29 mouse cellular contexts compared by ENCODE assay signal in genomic region chrX:166516631-166517030, GRCm38 (mm10).
"Had no signal": no experiment of that assay in that cellular context is flagged by ENCODE, and none has a peak within 500 bp of the region (broad histone marks: within the 10 kb centered on the region; RNA-seq: fewer than 3 reads in every experiment).

No protein-coding gene starts in this region.

- H3K27me3 ChIP-seq: heart, embryonic 12.5 days; hindbrain, embryonic 15.5 days; liver, embryonic 13.5 days; liver, embryonic 15.5 days had no signal

- ATAC-seq: hindbrain, postnatal 0 days; intestine, embryonic 16.5 days; liver, postnatal 0 days had no signal

- H3K9ac ChIP-seq: heart, embryonic 12.5 days; hindbrain, embryonic 12.5 days; hindbrain, embryonic 15.5 days; kidney, embryonic 15.5 days; limb, embryonic 12.5 days; liver, embryonic 13.5 days; liver, embryonic 15.5 days; liver, postnatal 0 days had no signal

- H3K4me3 ChIP-seq: gastrocnemius, adult 2 months; heart, embryonic 10.5 days; heart, embryonic 12.5 days; hindbrain, embryonic 10.5 days; hindbrain, embryonic 12.5 days; hindbrain, embryonic 15.5 days; kidney, embryonic 15.5 days; limb, embryonic 10.5 days; limb, embryonic 12.5 days; liver, embryonic 13.5 days; liver, embryonic 15.5 days had no signal

- H3K4me2 ChIP-seq: heart, embryonic 12.5 days; hindbrain, embryonic 12.5 days; hindbrain, embryonic 15.5 days; kidney, embryonic 15.5 days; limb, embryonic 12.5 days; liver, embryonic 11.5 days; liver, embryonic 13.5 days; liver, embryonic 15.5 days had no signal

- H3K4me1 ChIP-seq: heart, embryonic 10.5 days; heart, embryonic 12.5 days; hindbrain, embryonic 10.5 days; hindbrain, embryonic 12.5 days; hindbrain, embryonic 15.5 days; limb, embryonic 12.5 days had no signal

- H3K9me3 ChIP-seq: heart, embryonic 10.5 days; heart, embryonic 12.5 days; hindbrain, embryonic 10.5 days; hindbrain, embryonic 12.5 days; hindbrain, embryonic 15.5 days; kidney, embryonic 15.5 days; limb, embryonic 10.5 days; limb, embryonic 12.5 days; liver, embryonic 13.5 days; liver, embryonic 15.5 days had no signal

- H3K27ac ChIP-seq: gastrocnemius, adult 2 months; heart, embryonic 10.5 days; hindbrain, embryonic 10.5 days; hindbrain, embryonic 12.5 days; hindbrain, embryonic 15.5 days; hindbrain, postnatal 0 days; kidney, embryonic 15.5 days; kidney, postnatal 0 days; limb, embryonic 10.5 days; limb, embryonic 12.5 days; liver, embryonic 13.5 days; liver, embryonic 15.5 days had no signal

- DNase-seq: gastrocnemius, adult 2 months; gastrocnemius, postnatal 10 days; gastrocnemius, postnatal 25 days; heart, adult 18-20 months; heart, postnatal 10 days; heart, postnatal 4 days; kidney, adult 11 months; kidney, adult 2 months; kidney, adult 9 months; kidney, postnatal 14 days; kidney, postnatal 36 days; layer of hippocampus, adult 9-11 months; layer of hippocampus, postnatal 36 days; liver; liver, embryonic 13.5 days; liver, postnatal 0 days had no signal

- H3K36me3 ChIP-seq: heart, embryonic 10.5 days; heart, embryonic 12.5 days; hindbrain, embryonic 10.5 days; hindbrain, embryonic 12.5 days; hindbrain, embryonic 15.5 days; kidney, embryonic 15.5 days; limb, embryonic 10.5 days; limb, embryonic 12.5 days; liver, embryonic 13.5 days; liver, embryonic 15.5 days had no signal
